In the genomic region with DNA sequence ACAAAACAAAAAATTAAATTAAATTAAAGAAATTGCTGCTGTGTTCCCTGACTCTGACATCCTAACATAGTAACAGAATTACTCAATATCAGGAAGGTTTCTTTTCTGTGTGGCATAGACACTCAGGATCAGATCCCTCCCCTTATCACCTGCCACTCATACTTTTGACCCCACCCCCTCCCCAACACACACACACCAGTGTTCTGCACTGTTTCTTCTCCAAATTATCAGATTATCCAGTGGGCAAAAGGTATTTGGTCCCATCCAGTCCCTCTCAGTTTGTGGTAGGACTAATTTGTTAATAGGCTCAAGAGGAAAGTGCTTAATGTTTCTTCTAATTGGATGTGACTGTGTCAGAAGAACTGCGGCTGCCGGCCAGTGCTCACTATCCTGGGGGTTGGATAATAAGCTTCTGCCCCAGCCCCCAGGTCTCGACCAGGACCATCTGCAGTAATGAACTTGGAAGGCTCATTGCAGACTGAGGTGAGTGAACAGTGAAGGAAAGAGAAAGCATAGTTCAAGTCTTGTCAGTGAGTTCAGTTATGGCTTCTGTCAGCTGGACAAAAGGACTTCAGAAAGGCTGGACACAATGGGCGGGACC, we compare ENCODE assay signal across 35 mouse cellular contexts. TPM values are rescaled to one million over a fixed set of nuclear protein-coding genes. Genes with fewer than 3 reads are reported as not detected.
A peak's percentile ranks its signal among the peaks of the same experiment; 100 is the strongest.
DNase-seq lines count a peak whose midpoint lies in the region; ATAC-seq lines count a peak whose summit lies in the region.
"Had no signal": no experiment of that assay in that cellular context is flagged by ENCODE, and none has a peak within 500 bp of the region (broad histone marks: within the 10 kb centered on the region; RNA-seq: fewer than 3 reads in every experiment).

No protein-coding gene starts in this region.

- no peak overlapping the region for H3K9ac ChIP-seq in embryonic facial prominence, embryonic 14.5 days (ENCODE audit: low read depth, low read length)
- no peak overlapping the region for H3K9ac ChIP-seq in liver, embryonic 12.5 days
- H3K9ac ChIP-seq: embryonic facial prominence, embryonic 15.5 days; forebrain, postnatal 0 days; heart, embryonic 12.5 days; heart, embryonic 15.5 days; hindbrain, embryonic 14.5 days had no signal

- H3K27ac ChIP-seq in embryonic facial prominence, embryonic 10.5 days (replicated peaks): no peak overlapping the region
- no peak overlapping the region for H3K27ac ChIP-seq in embryonic facial prominence, embryonic 14.5 days (replicated peaks; ENCODE audit: low read depth, low read length)
- H3K27ac ChIP-seq in liver, embryonic 12.5 days: no peak overlapping the region
- H3K27ac ChIP-seq: embryonic facial prominence, embryonic 15.5 days; gastrocnemius, adult 2 months; heart, embryonic 15.5 days; hindbrain, embryonic 14.5 days; hindbrain, postnatal 0 days had no signal

- H3K36me3 ChIP-seq in embryonic facial prominence, embryonic 10.5 days (replicated peaks): no peaks in the 10 kb centered on the region
- no peaks in the 10 kb centered on the region for H3K36me3 ChIP-seq in embryonic facial prominence, embryonic 14.5 days (ENCODE audit: control insufficient read depth, insufficient read depth, low read length)
- H3K36me3 ChIP-seq in liver, embryonic 12.5 days: no peaks in the 10 kb centered on the region
- H3K36me3 ChIP-seq: embryonic facial prominence, embryonic 15.5 days; G1E; heart, embryonic 12.5 days; heart, embryonic 15.5 days had no signal

- no peak overlapping the region for H3K4me3 ChIP-seq in embryonic facial prominence, embryonic 10.5 days
- H3K4me3 ChIP-seq in embryonic facial prominence, embryonic 14.5 days (ENCODE audit: low read depth, low read length): no peak overlapping the region
- no peak overlapping the region for H3K4me3 ChIP-seq in liver, embryonic 12.5 days
- H3K4me3 ChIP-seq: embryonic facial prominence, embryonic 15.5 days; gastrocnemius, adult 2 months; heart, embryonic 12.5 days; heart, embryonic 15.5 days had no signal

- H3K4me1 ChIP-seq in embryonic facial prominence, embryonic 10.5 days: peaks cover 10% of the 10 kb centered on the region; the same call in 1 of the 2 replicates
- no peaks in the 10 kb centered on the region for H3K4me1 ChIP-seq in embryonic facial prominence, embryonic 14.5 days (ENCODE audit: control insufficient read depth, insufficient read depth, low read length)
- no peaks in the 10 kb centered on the region for H3K4me1 ChIP-seq in liver, embryonic 12.5 days
- H3K4me1 ChIP-seq: embryonic facial prominence, embryonic 15.5 days; heart, embryonic 12.5 days; heart, embryonic 15.5 days had no signal

- no peak overlapping the region for H3K4me2 ChIP-seq in embryonic facial prominence, embryonic 14.5 days (ENCODE audit: low read depth, low read length)
- H3K4me2 ChIP-seq in liver, embryonic 12.5 days: no peak overlapping the region
- H3K4me2 ChIP-seq: embryonic facial prominence, embryonic 15.5 days; heart, embryonic 12.5 days; heart, embryonic 15.5 days; hindbrain, embryonic 14.5 days had no signal

- ATAC-seq in embryonic facial prominence, embryonic 14.5 days (ENCODE audit: low read depth): peak; percentile 85; the same call in 1 of the 2 replicates
- no peak for ATAC-seq in liver, embryonic 12.5 days
- ATAC-seq: activated CD4-positive, CD25-positive, alpha-beta regulatory T cell, adult 4 months; forebrain, embryonic 14.5 days; forebrain, postnatal 0 days; hindbrain, postnatal 0 days; inflammation-experienced regulatory T-cells, adult 6 months; intestine, embryonic 16.5 days had no signal

- 48% methylated on average over 4 of the region's 4 CpGs for WGBS in embryonic facial prominence, embryonic 10.5 days
- WGBS in embryonic facial prominence, embryonic 14.5 days: 45% methylated on average over 4 of the region's 4 CpGs
- WGBS in liver, embryonic 12.5 days (ENCODE audit: insufficient replicate concordance): 65% methylated on average over 4 of the region's 4 CpGs

- H3K27me3 ChIP-seq in embryonic facial prominence, embryonic 10.5 days (replicated peaks; ENCODE audit: low read depth, poor library complexity, severe bottlenecking): no peaks in the 10 kb centered on the region; the same call in 1 of the 2 replicates
- no peaks in the 10 kb centered on the region for H3K27me3 ChIP-seq in embryonic facial prominence, embryonic 14.5 days (replicated peaks; ENCODE audit: control insufficient read depth, insufficient read depth, low read length)
- H3K27me3 ChIP-seq in liver, embryonic 12.5 days (replicated peaks): no peaks in the 10 kb centered on the region; the same call in 1 of the 2 replicates
- H3K27me3 ChIP-seq: CH12.LX; embryonic facial prominence, embryonic 15.5 days; heart, embryonic 12.5 days had no signal

- H3K9me3 ChIP-seq in embryonic facial prominence, embryonic 10.5 days: no peaks in the 10 kb centered on the region
- no peaks in the 10 kb centered on the region for H3K9me3 ChIP-seq in embryonic facial prominence, embryonic 14.5 days (ENCODE audit: control insufficient read depth, low read length)
- no peaks in the 10 kb centered on the region for H3K9me3 ChIP-seq in liver, embryonic 12.5 days (replicated peaks)
- H3K9me3 ChIP-seq: embryonic facial prominence, embryonic 15.5 days; G1E; heart, embryonic 12.5 days; heart, embryonic 15.5 days had no signal

- DNase-seq in MN1 (ENCODE audit: low spot score): peak; percentile 6
- peak; percentile 19 for DNase-seq in embryonic facial prominence, embryonic 10.5 days (ENCODE audit: low spot score)
- peak; percentile 43 for DNase-seq in embryonic facial prominence, embryonic 14.5 days (ENCODE audit: low spot score)
- no peak for DNase-seq in kidney, adult 18-20 months
- DNase-seq in embryo, embryonic 9.5 days (ENCODE audit: extremely low spot score): no peak
- DNase-seq: adrenal gland, adult 8-10 months; adrenal gland, postnatal 25 days; B cell, adult 2 months; cerebellum, adult 11-12 months; cerebellum, adult 8-10 months; cerebellum, postnatal 36 days; embryo, embryonic 11 days; forebrain, postnatal 0 days; gastrocnemius, adult 2 months; gastrocnemius, postnatal 14 days; heart, adult 18-20 months; heart, postnatal 10 days; heart, postnatal 4 days had no signal

RNA-seq across cellular contexts. Expression of gene Foxi3, which starts 39.9 kb away (rescaled TPM):
- polyA plus RNA-seq in embryonic facial prominence, embryonic 10.5 days (2016; fragmentation: Nextera tagmentation; extraction: Ambion mirVana): 0.26 and 0.37 TPM in 2 replicates
- polyA plus RNA-seq in embryonic facial prominence, embryonic 14.5 days (2014; fragmentation: Nextera tagmentation; extraction: Ambion mirVana): 0.51 and 1.0 TPM in 2 replicates
- polyA plus RNA-seq in liver, embryonic 12.5 days (2016; fragmentation: Nextera tagmentation; extraction: Ambion mirVana): not detected in 2 replicates
- polyA plus RNA-seq: activated CD4-positive, CD25-positive, alpha-beta regulatory T cell, adult 4 months; cortical plate, adult 2 months; forebrain, embryonic 11.5 days; forebrain, embryonic 14.5 days; forebrain, postnatal 0 days; frontal cortex, adult 2 months; G1E; gonadal fat pad, adult 2 months; heart, embryonic 12.5 days; heart, embryonic 15.5 days; hindbrain, embryonic 11.5 days; hindbrain, embryonic 14.5 days; hindbrain, postnatal 0 days; inflammation-experienced regulatory T-cells, adult 6 months; intestine, embryonic 16.5 days had no signal

Comparison
In these comparisons a context has a peak if more than half of its experiments do, and no peak if none do; other contexts are left out.
1. DNase-seq: peak in MN1 (single experiment), embryonic facial prominence, embryonic 10.5 days (single experiment) and embryonic facial prominence, embryonic 14.5 days (single experiment); none in kidney, adult 18-20 months (single experiment) and embryo, embryonic 9.5 days (single experiment).